Mouse (Mus musculus) midbrain, postnatal 0 days (tissue): ENCODE measurements around the gene Zfp790. TPM values are rescaled to one million over a fixed set of nuclear protein-coding genes. Genes with fewer than 3 reads are reported as not detected.

Experiments
- ATAC-seq: fragments of 200-750 bp; cut with Nextera tagmentation; 2 replicates; pipeline ENCODE4 v1.8.0; 2017; ENCODE audit warnings: moderate number of reproducible peaks, mild to moderate bottlenecking, moderate TSS enrichment, moderate library complexity; ENCODE audit not compliant: low FRiP score
- DNase-seq: peaks from one replicate; pipeline ENCODE4 v3.0.0-alpha.2; 2015; ENCODE audit warnings: low spot score
- H3K27ac ChIP-seq: fragments of 300-500 bp; sonication (generic); 2 replicates; pipeline ENCODE4 v1.5.1; 2014; ENCODE audit warnings: low read depth, mild to moderate bottlenecking, low read length, mixed read lengths
- H3K27me3 ChIP-seq: fragments of 300-500 bp; sonication (generic); 2 replicates; pipeline ENCODE4 v1.6.1; 2014; ENCODE audit warnings: low read length, control low read depth, mixed read lengths; ENCODE audit not compliant: insufficient read depth
- H3K36me3 ChIP-seq: fragments of 300-500 bp; sonication (generic); 2 replicates; pipeline ENCODE4 v1.6.1; 2014; ENCODE audit warnings: low read length, control low read depth, mixed read lengths; ENCODE audit not compliant: insufficient read depth
- H3K4me1 ChIP-seq: fragments of 300-500 bp; sonication (generic); 2 replicates; pipeline ENCODE4 v1.6.1; 2014; ENCODE audit warnings: mild to moderate bottlenecking, control low read depth, antibody characterized with exemption, low read length, mixed read lengths; ENCODE audit not compliant: insufficient read depth
- H3K4me2 ChIP-seq: fragments of 300-500 bp; sonication (generic); 2 replicates; pipeline ENCODE4 v1.6.1; 2014; ENCODE audit warnings: low read depth, mild to moderate bottlenecking, low read length, mixed read lengths; ENCODE audit not compliant: poor library complexity, severe bottlenecking
- H3K4me3 ChIP-seq: fragments of 300-500 bp; sonication (generic); 2 replicates; pipeline ENCODE4 v1.5.1; 2014; ENCODE audit warnings: low read depth, mild to moderate bottlenecking, low read length, moderate library complexity
- H3K9ac ChIP-seq: fragments of 300-500 bp; sonication (generic); replicated peaks from 2 replicates; pipeline ENCODE4 v1.6.1; 2014; ENCODE audit warnings: mild to moderate bottlenecking, low read length, moderate library complexity, mixed read lengths; ENCODE audit not compliant: poor library complexity, severe bottlenecking
- H3K9me3 ChIP-seq: fragments of 300-500 bp; sonication (generic); 2 replicates; pipeline ENCODE4 v1.6.1; 2016; ENCODE audit warnings: low read length, control low read depth
- CTCF ChIP-seq: IDR thresholded peaks from 2 replicates; pipeline ENCODE4 v1.5.1; 2016; ENCODE audit warnings: antibody characterized with exemption, mild to moderate bottlenecking
- WGBS: fragments of 180-500 bp; shearing (Covaris S2); extraction: QIAGEN DNeasy Blood & Tissue Kit; methylation state at CpG from one replicate; pipeline ENCODE4 v1.1.7; 2014; 5-methylcytosine and 5-hydroxymethylcytosine counted together
- microRNA counts: library from miRNA; unstranded; fragments of <30 nt; microRNA quantifications from one replicate; lab custom pipeline; 2015
- microRNA-seq: library from miRNA; unstranded; fragments of <30 nt; microRNA quantifications from one replicate; pipeline ENCODE4, GENCODE M21; 2016; ENCODE audit warnings: borderline number of aligned reads
- polyA plus RNA-seq: library from polyadenylated mRNA; unstranded; fragments of >200 nt; fragmentation: Nextera tagmentation; extraction: Ambion mirVana; gene quantifications from 2 replicates; pipeline ENCODE4 v1.2.1, GENCODE M21; 2015
- total RNA-seq: library from RNA; depleted of rRNA; stranded (reverse); fragments of >200 nt; gene quantifications from 2 replicates; pipeline ENCODE4 v1.2.3, GENCODE M21; 2014; rRNA removed

Zfp790 gene
- total and polyA plus RNA-seq, 2 experiments from 2014 or later: 11.9 to 16.3 TPM

DNA sequence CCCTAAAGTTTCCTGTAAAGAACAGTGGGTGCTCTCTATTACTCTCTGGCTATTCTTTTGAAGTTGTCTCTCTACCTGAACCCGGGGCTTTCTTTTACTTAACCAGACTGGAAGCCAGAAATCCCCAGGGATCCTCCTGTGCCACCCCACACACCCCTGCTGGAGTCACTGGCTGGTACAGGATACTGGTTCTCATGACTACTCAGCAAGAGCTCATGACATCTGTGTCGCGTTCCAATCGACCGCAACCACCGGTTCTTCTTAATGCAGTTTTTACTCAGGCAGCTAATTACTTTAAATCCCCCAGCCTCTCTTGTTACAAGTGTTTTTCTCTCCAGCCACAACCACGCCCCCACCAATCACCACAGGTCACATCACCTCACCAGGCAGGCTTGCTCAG lies 64.1 kb downstream of the Zfp790 start:
- TF ChIP-seq CTCF: no peak
- Histone ChIP-seq H3K27ac (no peak overlapping the region), H3K27me3 (no peaks in the 10 kb centered on the region), H3K4me3 (no peak overlapping the region), H3K4me2 (no peak overlapping the region), H3K9ac (no peak overlapping the region), H3K4me1 (no peaks in the 10 kb centered on the region), H3K36me3 (peaks cover 18% of the 10 kb centered on the region), H3K9me3 (peaks cover 10% of the 10 kb centered on the region)
- DNase-seq (no peak), ATAC-seq (no peak)
- 77% methylated on average over 7 of the region's 7 CpGs for WGBS

MicroRNAs encoded within 50 kb of the gene (microRNA counts, 519-probe panel; counts per million panel counts)
- microRNA mmu-miR-1964 (lab: Ali Mortazavi, UCI): 528 counts per million, percentile 58 among the panel's probes with 10 or more counts

Small RNA genes lying within 50 kb of the gene (microRNA-seq; reads per million reads assigned to microRNA genes)
- gene Mir1964: 2.3 reads per million

Other genes starting within 250 kb of the Zfp790 start
- 0.24 and 0.99 TPM in 2 replicates for gene Catsperg2, start 89.1 kb upstream of the Zfp790 start, total RNA-seq
- 0.34 and 0.41 TPM in 2 replicates for gene Catsperg2, start 89.1 kb upstream of the Zfp790 start, polyA plus RNA-seq
- gene Zfp84, start 47.6 kb upstream of the Zfp790 start, total RNA-seq: 11.8 and 13.9 TPM in 2 replicates
- 5.9 and 6.8 TPM in 2 replicates for gene Zfp84, start 47.6 kb upstream of the Zfp790 start, polyA plus RNA-seq
- 11.5 and 12.2 TPM in 2 replicates for gene Zfp30, start 32.1 kb upstream of the Zfp790 start, total RNA-seq
- 12.5 and 13.2 TPM in 2 replicates for gene Zfp30, start 32.1 kb upstream of the Zfp790 start, polyA plus RNA-seq
- gene Zfp940, start 37.6 kb downstream of the Zfp790 start, total RNA-seq: 11.7 and 12.3 TPM in 2 replicates
- 12.7 and 13.1 TPM in 2 replicates for gene Zfp940, start 37.6 kb downstream of the Zfp790 start, polyA plus RNA-seq
- 20.4 and 24.5 TPM in 2 replicates for gene Zfp420, start 43.9 kb downstream of the Zfp790 start, total RNA-seq
- 14.7 and 16.2 TPM in 2 replicates for gene Zfp420, start 43.9 kb downstream of the Zfp790 start, polyA plus RNA-seq
- gene Zfp27, start 90.5 kb downstream of the Zfp790 start, total RNA-seq: 15.7 and 18.0 TPM in 2 replicates
- gene Zfp27, start 90.5 kb downstream of the Zfp790 start, polyA plus RNA-seq: 7.9 and 8.5 TPM in 2 replicates
- gene Zfp383, start 92.1 kb downstream of the Zfp790 start, total RNA-seq: 6.6 and 7.9 TPM in 2 replicates
- gene Zfp383, start 92.1 kb downstream of the Zfp790 start, polyA plus RNA-seq: 5.4 and 5.8 TPM in 2 replicates
- 12.8 and 13.3 TPM in 2 replicates for gene Zfp74, start 138.0 kb downstream of the Zfp790 start, total RNA-seq
- 15.9 and 17.1 TPM in 2 replicates for gene Zfp74, start 138.0 kb downstream of the Zfp790 start, polyA plus RNA-seq
- gene Zfp568, start 167.8 kb downstream of the Zfp790 start, total RNA-seq: 8.2 and 12.6 TPM in 2 replicates
- gene Zfp568, start 167.8 kb downstream of the Zfp790 start, polyA plus RNA-seq: 2.0 and 2.5 TPM in 2 replicates
- gene Zfp14, start 235.3 kb downstream of the Zfp790 start, total RNA-seq: 13.0 and 16.5 TPM in 2 replicates
- 5.8 and 8.7 TPM in 2 replicates for gene Zfp14, start 235.3 kb downstream of the Zfp790 start, polyA plus RNA-seq